Mouse (Mus musculus): ENCODE measurements around the gene 4833439L19Rik.

DNA sequence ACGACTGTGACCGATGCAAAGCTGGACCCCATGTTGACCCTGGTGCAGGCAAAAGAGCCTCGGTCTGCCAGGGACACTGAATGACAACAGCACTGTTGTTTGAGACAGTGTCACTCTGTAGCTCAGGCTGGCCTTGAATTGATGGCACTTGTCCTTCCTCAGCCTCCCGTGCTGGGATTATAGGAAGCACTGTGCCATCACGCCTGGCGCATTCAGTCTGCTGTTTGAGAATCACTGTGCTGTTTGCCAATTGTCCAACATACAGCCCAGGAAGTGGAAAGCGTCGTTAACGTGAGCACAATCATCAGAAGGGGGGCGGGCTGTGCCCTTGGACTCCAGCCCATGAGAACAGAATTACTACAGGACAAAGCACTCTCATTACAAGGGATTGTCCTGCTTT is 16.9 kb upstream of the 4833439L19Rik start:
- no peak for TF ChIP-seq CTCF (IDR thresholded peaks at IDR 0.05; ENCODE audit: low read depth)
- no peak for TF ChIP-seq EP300 (IDR thresholded peaks at IDR 0.05; ENCODE audit: low read depth)
